Comparison of ENCODE assay signal across 8 mouse cellular contexts in the genomic region with DNA sequence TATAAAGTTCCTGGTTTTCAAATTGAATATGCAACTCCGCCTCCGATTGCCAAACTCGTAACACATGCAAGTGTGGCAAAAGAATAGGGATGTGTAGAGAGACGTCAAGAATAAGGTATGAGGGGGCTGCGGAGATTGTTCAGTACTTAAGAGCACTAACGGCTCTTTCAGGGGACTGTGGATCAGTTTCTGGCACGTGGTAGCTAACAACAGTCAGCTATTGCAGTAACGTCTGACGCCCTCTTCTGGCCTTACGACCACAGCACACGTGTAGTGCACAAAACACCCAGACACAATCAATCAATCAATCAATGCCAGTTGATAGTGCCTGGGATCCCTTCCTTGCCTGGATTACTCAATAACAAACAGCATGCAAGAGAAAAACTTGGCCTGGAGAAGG. TPM values are rescaled to one million over a fixed set of nuclear protein-coding genes. Genes with fewer than 3 reads are reported as not detected.
DNase-seq lines count a peak whose midpoint lies in the region; ATAC-seq lines count a peak whose summit lies in the region.

No protein-coding gene starts in this region.

- H3K4me3 ChIP-seq in heart, embryonic 11.5 days (ENCODE audit: low read depth, low read length): peak overlapping the region; percentile 93
- H3K4me3 ChIP-seq in kidney, embryonic 15.5 days (replicated peaks): peak overlapping the region; percentile 96
- H3K4me3 ChIP-seq in liver, embryonic 11.5 days (ENCODE audit: low read depth, low read length): peak overlapping the region; percentile 99

- DNase-seq in 3T3-L1 (ENCODE audit: low read depth, low spot score) (peak; percentile 81), WW6 (ENCODE audit: low read depth, low spot score) (peak; percentile 84)
- DNase-seq in embryo, embryonic 11.5 days (ENCODE audit: low read depth, low spot score): peak; percentile 39
- DNase-seq in liver, embryonic 11.5 days (ENCODE audit: low spot score): peak; percentile 52
- DNase-seq in telencephalon, adult 2 months (ENCODE audit: low read depth, low spot score): peak; percentile 50

- H3K27ac ChIP-seq in heart, embryonic 11.5 days (ENCODE audit: low read depth, low read length): peak overlapping the region; percentile 98
- H3K27ac ChIP-seq in kidney, embryonic 15.5 days: peak overlapping the region; percentile 98
- H3K27ac ChIP-seq in liver, embryonic 11.5 days (ENCODE audit: low read depth, low read length): peak overlapping the region; percentile 92

- no peaks in the 10 kb centered on the region for H3K36me3 ChIP-seq in heart, embryonic 11.5 days (ENCODE audit: control insufficient read depth, insufficient read depth, low read length)
- H3K36me3 ChIP-seq in kidney, embryonic 15.5 days: peaks cover 6% of the 10 kb centered on the region; the same call in 1 of the 2 replicates
- H3K36me3 ChIP-seq in liver, embryonic 11.5 days (ENCODE audit: control insufficient read depth, insufficient read depth, low read length): peaks cover 4% of the 10 kb centered on the region; the same call in 1 of the 2 replicates

- no peak for ATAC-seq in heart, embryonic 11.5 days (replicated peaks; ENCODE audit: insufficient number of reproducible peaks, low FRiP score, low TSS enrichment)
- ATAC-seq in kidney, embryonic 15.5 days (replicated peaks; ENCODE audit: low FRiP score): no peak
- ATAC-seq in liver, embryonic 11.5 days (replicated peaks; ENCODE audit: low FRiP score): 0 out of 2 replicates have a peak, but pooled peaks have one; percentile 7
- ATAC-seq in monocyte, adult 5-6 weeks (replicated peaks; ENCODE audit: insufficient number of reproducible peaks, low FRiP score, low TSS enrichment, poor library complexity, severe bottlenecking): peak; percentile 56

- whole genome bisulfite sequencing in heart, embryonic 11.5 days (ENCODE audit: insufficient replicate concordance): 4% methylated on average over 11 of the region's 11 CpGs
- WGBS in kidney, embryonic 15.5 days: 2% methylated on average over 11 of the region's 11 CpGs
- WGBS in liver, embryonic 11.5 days: 3% methylated on average over 11 of the region's 11 CpGs

- peak overlapping the region; percentile 98 for H3K9ac ChIP-seq in heart, embryonic 11.5 days (ENCODE audit: low read depth, low read length)
- H3K9ac ChIP-seq in kidney, embryonic 15.5 days: peak overlapping the region; percentile 98
- H3K9ac ChIP-seq in liver, embryonic 11.5 days (ENCODE audit: low read depth, low read length): peak overlapping the region; percentile 98

- no peaks in the 10 kb centered on the region for H3K9me3 ChIP-seq in heart, embryonic 11.5 days (replicated peaks; ENCODE audit: control insufficient read depth, low read length)
- no peaks in the 10 kb centered on the region for H3K9me3 ChIP-seq in kidney, embryonic 15.5 days (replicated peaks)
- no peaks in the 10 kb centered on the region for H3K9me3 ChIP-seq in liver, embryonic 11.5 days (ENCODE audit: control insufficient read depth, low read length)

- H3K4me1 ChIP-seq in heart, embryonic 11.5 days (ENCODE audit: control insufficient read depth, insufficient read depth, low read length): peaks cover 38% of the 10 kb centered on the region
- H3K4me1 ChIP-seq in kidney, embryonic 15.5 days: peaks cover 44% of the 10 kb centered on the region
- peaks cover 38% of the 10 kb centered on the region for H3K4me1 ChIP-seq in liver, embryonic 11.5 days (replicated peaks; ENCODE audit: control insufficient read depth, insufficient read depth, low read length)

- no peaks in the 10 kb centered on the region for H3K27me3 ChIP-seq in heart, embryonic 11.5 days (ENCODE audit: control insufficient read depth, insufficient read depth, low read length)
- no peaks in the 10 kb centered on the region for H3K27me3 ChIP-seq in kidney, embryonic 15.5 days
- no peaks in the 10 kb centered on the region for H3K27me3 ChIP-seq in liver, embryonic 11.5 days (replicated peaks; ENCODE audit: control insufficient read depth, insufficient read depth, low read length)

- H3K4me2 ChIP-seq in heart, embryonic 11.5 days: peak overlapping the region; percentile 76
- H3K4me2 ChIP-seq in kidney, embryonic 15.5 days: peak overlapping the region; percentile 62
- H3K4me2 ChIP-seq in liver, embryonic 11.5 days: peak overlapping the region; percentile 83

RNA-seq across cellular contexts. Expression of a gene that starts 0.4 kb away (rescaled TPM):
- 68.1 and 68.4 TPM in 2 replicates for polyA plus RNA-seq in heart, embryonic 11.5 days (2014; fragmentation: Nextera tagmentation; extraction: Ambion mirVana)
- polyA plus RNA-seq in kidney, embryonic 15.5 days (2015; fragmentation: Nextera tagmentation; extraction: Ambion mirVana): 65.4 and 67.7 TPM in 2 replicates
- polyA plus RNA-seq in liver, embryonic 11.5 days (2014; fragmentation: Nextera tagmentation; extraction: Ambion mirVana): 63.8 and 64.1 TPM in 2 replicates
- 37.3 to 47.4 TPM (median 46.5 TPM) in 3 replicates for total RNA-seq in monocyte, adult 5-6 weeks (2017)

RNA-seq across cellular contexts. Expression of a gene that starts 35.1 kb away (rescaled TPM):
- 20.2 and 23.9 TPM in 2 replicates for polyA plus RNA-seq in heart, embryonic 11.5 days (2014; fragmentation: Nextera tagmentation; extraction: Ambion mirVana)
- 21.8 and 24.2 TPM in 2 replicates for polyA plus RNA-seq in kidney, embryonic 15.5 days (2015; fragmentation: Nextera tagmentation; extraction: Ambion mirVana)
- 11.2 and 13.3 TPM in 2 replicates for polyA plus RNA-seq in liver, embryonic 11.5 days (2014; fragmentation: Nextera tagmentation; extraction: Ambion mirVana)
- total RNA-seq in monocyte, adult 5-6 weeks (2017): 2.9 to 3.2 TPM (median 3.0 TPM) in 3 replicates

RNA-seq across cellular contexts. Expression of a gene that starts 49.0 kb away (rescaled TPM):
- 31.8 and 33.9 TPM in 2 replicates for polyA plus RNA-seq in heart, embryonic 11.5 days (2014; fragmentation: Nextera tagmentation; extraction: Ambion mirVana)
- 36.0 and 38.2 TPM in 2 replicates for polyA plus RNA-seq in kidney, embryonic 15.5 days (2015; fragmentation: Nextera tagmentation; extraction: Ambion mirVana)
- polyA plus RNA-seq in liver, embryonic 11.5 days (2014; fragmentation: Nextera tagmentation; extraction: Ambion mirVana): 40.3 and 42.7 TPM in 2 replicates
- 13.4 to 21.7 TPM (median 18.0 TPM) in 3 replicates for total RNA-seq in monocyte, adult 5-6 weeks (2017)

RNA-seq across cellular contexts. Expression of a gene that starts 52.4 kb away (rescaled TPM):
- 74.6 and 77.9 TPM in 2 replicates for polyA plus RNA-seq in heart, embryonic 11.5 days (2014; fragmentation: Nextera tagmentation; extraction: Ambion mirVana)
- polyA plus RNA-seq in kidney, embryonic 15.5 days (2015; fragmentation: Nextera tagmentation; extraction: Ambion mirVana): 117 and 127 TPM in 2 replicates
- 132 and 136 TPM in 2 replicates for polyA plus RNA-seq in liver, embryonic 11.5 days (2014; fragmentation: Nextera tagmentation; extraction: Ambion mirVana)
- 22.4 to 28.9 TPM (median 27.8 TPM) in 3 replicates for total RNA-seq in monocyte, adult 5-6 weeks (2017)

Comparison
In these comparisons a context has a peak if more than half of its experiments do, and no peak if none do; other contexts are left out.
1. ATAC-seq: peak in liver, embryonic 11.5 days (single experiment) and monocyte, adult 5-6 weeks (single experiment); none in heart, embryonic 11.5 days (single experiment) and kidney, embryonic 15.5 days (single experiment).
2. Peak in every context shown above with its lines, with median percentiles within 50 percentile points of each other: DNase-seq, H3K27ac ChIP-seq, H3K4me2 ChIP-seq, H3K4me3 ChIP-seq and H3K9ac ChIP-seq.